Mouse (Mus musculus): Measurements from ENCODE around the gene Gdf2. TPM values are rescaled to one million over a fixed set of nuclear protein-coding genes. Genes with fewer than 3 reads are reported as not detected.

Gene Gdf2
- total and polyA plus RNA-seq, 3 experiments = not detected

- Histone ChIP-seq H3K4me1 (ENCODE audit: control insufficient read depth in 1 of 2, insufficient read depth in 2 of 2, low read length in 2 of 2) (no peaks in the 10 kb centered on the region), H3K9me3 (replicated peaks; ENCODE audit: insufficient read depth, low read length) (no peaks in the 10 kb centered on the region), H3K27me3 (ENCODE audit: control insufficient read depth in 1 of 2, insufficient read depth in 2 of 2, low read length in 2 of 2) (no peaks in the 10 kb centered on the region), H3K4me3 (ENCODE audit: control insufficient read depth in 1 of 2, insufficient read depth in 1 of 2, low read depth in 2 of 2, low read length in 2 of 2) (no peak overlapping the region), H3K79me2 (ENCODE audit: control insufficient read depth, insufficient read depth, low read length, poor library complexity) (no peaks in the 10 kb centered on the region), H3K27ac (ENCODE audit: control insufficient read depth, low read depth, low read length) (no peak overlapping the region), H3K9ac (ENCODE audit: control insufficient read depth, low read depth, low read length, poor library complexity, severe bottlenecking) (no peak overlapping the region), H3K36me3 (ENCODE audit: control insufficient read depth in 1 of 2, insufficient read depth in 2 of 2, low read length in 2 of 2) (no peaks in the 10 kb centered on the region)
- TF ChIP-seq TAL1 (IDR thresholded peaks at IDR 0.05; ENCODE audit: low read length) (no peak), CHD1 (IDR thresholded peaks at IDR 0.05; ENCODE audit: low read depth, low read length) (no peak)
- DNase-seq (ENCODE audit: low read depth, low spot score) = no peak
Observed at GRCm38 (mm10) chr14:33942222-33942621, 1.4 kb downstream of the Gdf2 start.

DNA sequence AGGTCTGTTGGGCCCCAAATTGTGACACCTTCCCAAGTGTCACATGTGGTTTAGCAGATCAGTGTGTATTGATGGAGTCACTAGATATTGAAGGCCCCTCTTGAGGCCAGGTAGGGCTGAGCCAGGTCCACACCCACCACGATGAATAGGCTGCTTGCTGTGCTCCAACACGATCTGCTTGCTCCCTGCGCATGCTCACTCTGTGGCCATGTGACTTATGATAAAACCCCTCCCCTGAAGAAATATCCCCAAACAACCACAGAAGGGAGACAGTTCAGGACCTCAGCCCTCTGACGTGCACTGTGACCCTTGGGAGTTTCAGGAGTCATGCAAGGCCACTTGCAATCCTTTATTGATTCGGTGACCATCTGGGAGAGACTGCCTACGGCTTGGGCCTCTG lies 5.3 kb downstream of the Gdf2 start:
- H3K36me3 ChIP-seq (ENCODE audit: control insufficient read depth in 1 of 2, insufficient read depth in 2 of 2, low read length in 2 of 2) = no peaks in the 10 kb centered on the region
- H3K27me3 ChIP-seq (ENCODE audit: control insufficient read depth in 1 of 2, insufficient read depth in 2 of 2, low read length in 2 of 2) = no peaks in the 10 kb centered on the region
- no peaks in the 10 kb centered on the region for H3K9me3 ChIP-seq (replicated peaks; ENCODE audit: insufficient read depth, low read length)
- no peaks in the 10 kb centered on the region for H3K79me2 ChIP-seq (ENCODE audit: control insufficient read depth, insufficient read depth, low read length, poor library complexity)
- no peak overlapping the region for H3K9ac ChIP-seq (ENCODE audit: control insufficient read depth, low read depth, low read length, poor library complexity, severe bottlenecking)
- no peaks in the 10 kb centered on the region for H3K4me1 ChIP-seq (ENCODE audit: control insufficient read depth in 1 of 2, insufficient read depth in 2 of 2, low read length in 2 of 2)
- no peak overlapping the region for H3K4me3 ChIP-seq (ENCODE audit: control insufficient read depth in 1 of 2, insufficient read depth in 1 of 2, low read depth in 2 of 2, low read length in 2 of 2)
- H3K27ac ChIP-seq (ENCODE audit: control insufficient read depth, low read depth, low read length) = no peak overlapping the region
- DNase-seq (ENCODE audit: low read depth, low spot score) = no peak
- no peak for TF ChIP-seq ZMIZ1 (IDR thresholded peaks at IDR 0.05; ENCODE audit: low read depth, low read length)
- no peak for TF ChIP-seq HCFC1 (IDR thresholded peaks at IDR 0.05; ENCODE audit: low read depth, low read length)
- no peak for TF ChIP-seq GATA1 (IDR thresholded peaks at IDR 0.05; ENCODE audit: low read depth, low read length)
- TF ChIP-seq MAFK (IDR thresholded peaks at IDR 0.05; ENCODE audit: borderline replicate concordance, low read depth, low read length) = no peak
- no peak for TF ChIP-seq POLR2AphosphoS2 (IDR thresholded peaks at IDR 0.05; ENCODE audit: low read length)
- no peak for TF ChIP-seq GABPA (IDR thresholded peaks at IDR 0.05; ENCODE audit: low read depth, low read length)
- no peak for TF ChIP-seq CHD1 (IDR thresholded peaks at IDR 0.05; ENCODE audit: low read depth, low read length)
- no peak for TF ChIP-seq NRF1 (IDR thresholded peaks at IDR 0.05; ENCODE audit: insufficient read depth, low read depth, low read length, poor library complexity, severe bottlenecking)
- TF ChIP-seq ELF1 (IDR thresholded peaks at IDR 0.05; ENCODE audit: low read depth, low read length) = no peak
- TF ChIP-seq USF1 (IDR thresholded peaks at IDR 0.05; ENCODE audit: low read depth, low read length) = no peak
- TF ChIP-seq POLR2AphosphoS5 (IDR thresholded peaks at IDR 0.05; ENCODE audit: borderline replicate concordance, low read depth, low read length) = no peak

DNA sequence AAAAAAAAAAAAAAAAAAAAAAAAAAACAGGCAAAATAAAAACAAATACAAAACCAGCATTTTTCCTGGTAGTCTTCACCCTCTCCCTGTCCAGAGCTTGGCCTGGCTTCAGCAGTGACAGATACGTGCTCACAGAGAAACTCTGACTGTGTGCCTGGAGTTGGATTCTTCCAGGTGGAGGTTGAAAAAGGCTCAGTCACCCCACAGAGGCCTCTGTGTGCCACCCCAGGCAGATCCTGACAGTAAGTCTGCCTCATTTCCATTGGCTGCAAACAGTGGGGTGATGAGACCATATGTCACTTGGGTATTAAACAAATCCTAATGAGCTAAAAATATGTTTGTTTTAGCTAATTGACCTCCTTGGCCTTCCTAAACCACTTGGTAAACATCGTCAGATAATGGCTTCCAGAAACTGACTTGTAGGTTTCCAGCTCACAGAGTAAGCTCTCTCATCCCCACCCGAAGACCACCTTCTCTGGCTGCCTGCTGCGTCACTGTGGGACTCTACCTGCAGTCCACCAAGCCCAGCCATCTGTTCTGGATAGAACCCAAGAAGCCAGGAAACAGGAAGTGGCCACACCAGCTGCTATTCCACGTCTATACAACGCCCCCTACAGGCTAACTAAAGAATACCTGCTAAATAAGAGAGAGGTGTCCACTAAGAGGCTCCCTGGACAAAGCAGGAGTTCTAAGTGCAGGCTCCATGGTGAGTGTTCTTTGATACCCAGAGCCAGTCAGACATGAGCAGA lies 11.6 kb downstream of the Gdf2 start:
- no peaks in the 10 kb centered on the region for H3K9me3 ChIP-seq (replicated peaks; ENCODE audit: insufficient read depth, low read length)
- no peaks in the 10 kb centered on the region for H3K79me2 ChIP-seq (ENCODE audit: control insufficient read depth, insufficient read depth, low read length, poor library complexity)
- no peak for DNase-seq (ENCODE audit: low read depth, low spot score)

More for the DNA sequence above, 11.6 kb downstream of the Gdf2 start:
- no peaks in the 10 kb centered on the region for H3K27me3 ChIP-seq (ENCODE audit: control insufficient read depth in 1 of 2, insufficient read depth in 2 of 2, low read length in 2 of 2)
- no peaks in the 10 kb centered on the region for H3K36me3 ChIP-seq (ENCODE audit: control insufficient read depth in 1 of 2, insufficient read depth in 2 of 2, low read length in 2 of 2)
- H3K4me1 ChIP-seq (ENCODE audit: control insufficient read depth in 1 of 2, insufficient read depth in 2 of 2, low read length in 2 of 2) = no peaks in the 10 kb centered on the region
- TF ChIP-seq MEF2A (IDR thresholded peaks at IDR 0.05; ENCODE audit: extremely low read depth, insufficient replicate concordance, low read depth, low read length, poor library complexity, severe bottlenecking) (no peak), ZMIZ1 (IDR thresholded peaks at IDR 0.05; ENCODE audit: low read depth, low read length) (no peak), EP300 (IDR thresholded peaks at IDR 0.05; ENCODE audit: low read depth in 1 of 2, low read length in 2 of 2) (no peak), MXI1 (IDR thresholded peaks at IDR 0.05; ENCODE audit: low read depth, low read length) (no peak), CHD2 (IDR thresholded peaks at IDR 0.05; ENCODE audit: low read length) (no peak), SIN3A (IDR thresholded peaks at IDR 0.05; ENCODE audit: low read length) (no peak), KAT2A (conservative IDR thresholded peaks at IDR 0.05; ENCODE audit: low read depth, low read length) (no peak), ZC3H11A (IDR thresholded peaks at IDR 0.05; ENCODE audit: low read depth, low read length) (no peak), JUND (IDR thresholded peaks at IDR 0.05; ENCODE audit: low read depth, low read length) (no peak)
- no peak overlapping the region for H3K27ac ChIP-seq (ENCODE audit: control insufficient read depth, low read depth, low read length)
- no peak overlapping the region for H3K9ac ChIP-seq (ENCODE audit: control insufficient read depth, low read depth, low read length, poor library complexity, severe bottlenecking)
- H3K4me3 ChIP-seq (ENCODE audit: control insufficient read depth in 1 of 2, insufficient read depth in 1 of 2, low read depth in 2 of 2, low read length in 2 of 2) = no peak overlapping the region
